Mouse (Mus musculus) MEL-GATA-1-ER (cell line): ENCODE data around the gene Lrrc75b.
"Not testable (repeated sequence)": the region's sequence is repeated elsewhere in the genome, so short reads cannot be mapped to it uniquely, and the experiment has no call there.

ENCODE experiments used
- DNase-seq: peaks from one replicate; pipeline ENCODE4 v3.0.0-alpha.2; 2012; ENCODE audit warnings: low read depth; ENCODE audit errors: extremely low read depth

Lrrc75b gene

DNA sequence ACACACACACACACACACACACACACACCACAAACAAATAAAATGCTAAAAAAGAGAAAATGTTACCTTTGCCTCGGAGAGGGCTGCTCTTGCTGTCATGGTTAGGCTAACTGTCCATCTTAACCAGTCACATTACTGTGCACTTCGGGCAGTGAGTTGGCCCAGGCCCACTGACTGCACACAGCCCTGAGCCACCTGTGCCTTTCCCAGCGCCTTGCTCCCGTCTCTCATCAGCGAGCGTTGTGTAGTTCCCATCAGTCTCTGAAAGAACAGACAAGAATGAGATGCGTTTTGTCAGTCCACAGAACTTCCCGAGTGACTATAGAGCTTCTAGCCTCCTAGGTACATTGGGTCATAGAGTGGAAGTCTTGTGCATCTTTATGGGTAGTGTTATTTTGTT is 25.9 kb downstream of the Lrrc75b start:
- DNase-seq = no peak

GRCm38 (mm10) chr10:75531532-75532090 is 28.5 kb downstream of the Lrrc75b start:
- no peak for DNase-seq

- no peak for DNase-seq
Observed at GRCm38 (mm10) chr10:75530322-75530721, 29.8 kb downstream of the Lrrc75b start.

GRCm38 (mm10) chr10:75525450-75525849 is 34.7 kb downstream of the Lrrc75b start:
- DNase-seq = not testable (repeated sequence)

DNA sequence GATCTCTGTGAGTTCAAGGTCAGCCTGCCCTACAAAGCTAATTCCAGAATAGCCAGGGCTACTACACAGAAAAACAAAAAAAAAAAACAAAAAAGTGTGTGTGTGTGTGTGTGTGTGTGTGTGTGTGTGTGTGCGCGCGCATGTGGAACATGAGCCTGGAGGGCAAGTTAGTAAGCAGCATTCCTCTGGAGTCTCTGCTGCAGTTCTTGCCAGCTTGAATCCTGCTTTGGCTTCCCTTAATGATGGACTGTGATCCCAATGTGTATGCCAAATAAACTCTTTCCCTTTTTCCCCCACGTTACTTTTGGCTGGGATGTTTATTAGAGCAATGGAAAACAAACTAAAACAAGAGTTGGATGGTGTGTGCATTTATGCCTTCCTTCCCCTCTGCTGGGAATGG is 38.5 kb downstream of the Lrrc75b start:
- DNase-seq = no peak

GRCm38 (mm10) chr10:75520581-75520980 is 39.5 kb downstream of the Lrrc75b start:
- no peak for DNase-seq

DNA sequence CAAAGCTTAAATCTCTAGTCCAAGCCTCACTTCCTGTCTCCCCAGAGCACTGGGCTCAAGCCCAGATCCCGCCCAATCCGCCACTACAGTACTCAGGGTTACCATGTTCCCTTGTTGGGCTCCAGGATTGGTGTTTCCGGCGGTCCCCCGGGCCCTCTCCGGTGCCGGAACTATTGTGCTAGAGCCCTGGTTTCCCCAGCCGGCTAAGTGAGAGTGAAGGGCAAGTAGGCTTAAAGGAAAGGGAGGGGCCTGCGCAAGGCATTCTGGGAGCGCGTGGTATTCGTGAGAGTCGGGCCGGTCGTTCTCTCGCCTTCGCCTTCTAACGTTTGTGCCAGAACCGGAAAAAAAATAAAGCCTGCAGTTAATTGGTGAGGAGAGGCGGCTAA is 42.4 kb downstream of the Lrrc75b start, which contains the start of gene Gucd1:
TSS of gene Gucd1 (minus strand) at position 215 of the 386 bp plus-strand sequence.
- peak; percentile 93 for DNase-seq

DNA sequence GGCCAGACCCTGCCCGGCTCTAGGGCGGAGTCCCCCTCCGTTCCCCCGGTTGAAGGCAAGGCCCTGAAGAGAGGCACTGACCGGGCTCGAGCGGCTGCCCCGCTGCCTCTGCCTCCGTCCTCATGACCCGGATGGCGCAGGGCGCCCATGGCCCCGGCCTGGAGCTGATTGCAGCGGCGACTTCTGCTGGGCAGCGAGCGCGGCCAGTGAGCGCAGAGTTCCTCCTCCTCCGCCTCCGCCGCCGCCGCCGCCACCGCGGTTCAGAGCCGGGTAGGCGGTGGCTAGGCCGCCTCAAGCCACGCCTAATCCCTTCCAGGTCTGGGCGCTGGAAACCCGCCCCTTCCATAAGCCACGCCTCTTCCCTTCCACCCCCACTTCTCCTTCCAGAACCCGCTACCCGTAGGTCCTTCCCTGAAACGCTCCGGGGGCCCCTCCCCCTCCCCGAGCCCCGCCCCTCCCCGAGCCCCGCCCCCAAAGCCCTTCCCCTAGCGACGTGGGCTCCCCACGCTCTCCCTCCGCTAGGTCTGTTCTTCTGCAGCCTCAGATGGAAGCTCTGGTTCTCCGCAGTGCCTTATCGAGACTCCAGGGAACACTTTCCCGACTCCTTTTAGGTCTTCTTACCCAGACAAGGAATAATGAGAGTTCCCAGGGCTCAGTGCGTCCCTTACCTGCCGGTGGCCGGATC is 42.9 kb downstream of the Lrrc75b start, which contains the start of gene Snrpd3:
TSS of gene Snrpd3 (plus strand) at position 479 of the 685 bp plus-strand sequence.
- DNase-seq = peak; percentile 86

- no peak for DNase-seq
Observed at GRCm38 (mm10) chr10:75516724-75517072, 43.4 kb downstream of the Lrrc75b start.

DNA sequence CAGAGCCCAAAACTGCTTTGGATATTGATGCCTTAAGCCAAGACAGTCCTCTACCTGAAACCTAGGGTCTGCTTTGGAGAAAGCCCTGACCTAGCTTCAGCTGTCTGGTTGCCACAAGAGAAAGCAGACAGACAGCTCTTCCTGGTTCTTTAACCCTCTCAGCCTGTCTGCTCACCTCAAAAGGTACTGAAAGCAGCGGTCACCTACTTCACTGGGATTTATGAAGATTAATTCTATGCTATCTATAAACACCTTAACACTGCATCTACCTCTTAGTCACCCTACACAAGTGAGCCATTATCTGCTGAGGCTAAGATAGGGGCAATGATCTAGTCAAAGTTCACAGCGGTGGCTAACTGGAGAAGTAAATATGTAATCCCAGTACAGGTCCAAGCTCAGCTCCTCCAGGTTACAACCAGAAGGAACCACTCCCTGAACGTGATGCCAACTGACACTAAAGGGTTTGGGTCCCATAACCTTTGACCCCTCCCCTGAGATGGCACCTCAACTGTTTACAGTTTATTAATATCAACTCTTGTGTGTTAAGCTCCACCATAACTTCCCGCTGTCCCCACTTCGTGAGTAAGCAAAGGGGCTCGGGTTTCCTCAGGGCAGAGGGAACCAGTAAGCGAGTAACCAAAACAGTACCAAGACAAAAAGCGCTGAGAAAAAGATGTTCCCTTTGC is 43.9 kb downstream of the Lrrc75b start:
- no peak for DNase-seq

GRCm38 (mm10) chr10:75515216-75516037 is 44.7 kb downstream of the Lrrc75b start:
- DNase-seq = peak; percentile 57

DNA sequence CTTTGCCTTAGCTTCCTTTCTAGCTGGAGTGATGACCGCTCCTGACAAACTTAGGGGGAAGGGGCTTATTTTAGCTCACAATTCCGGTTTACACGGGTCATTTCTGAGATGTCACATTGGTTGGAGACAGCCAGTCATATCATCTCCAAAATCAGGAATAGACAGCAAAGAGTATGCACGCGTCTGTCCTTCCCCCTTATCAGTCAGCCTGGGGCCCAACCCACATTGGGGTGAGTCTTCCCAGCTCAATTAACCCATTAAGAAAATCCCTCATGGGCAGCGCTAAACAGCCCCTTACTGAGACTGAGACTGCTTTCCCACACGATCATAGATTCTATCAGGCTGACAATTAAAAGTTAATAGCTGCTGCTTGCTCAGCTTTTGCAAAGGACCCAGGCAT is 45.8 kb downstream of the Lrrc75b start:
- no peak for DNase-seq

DNA sequence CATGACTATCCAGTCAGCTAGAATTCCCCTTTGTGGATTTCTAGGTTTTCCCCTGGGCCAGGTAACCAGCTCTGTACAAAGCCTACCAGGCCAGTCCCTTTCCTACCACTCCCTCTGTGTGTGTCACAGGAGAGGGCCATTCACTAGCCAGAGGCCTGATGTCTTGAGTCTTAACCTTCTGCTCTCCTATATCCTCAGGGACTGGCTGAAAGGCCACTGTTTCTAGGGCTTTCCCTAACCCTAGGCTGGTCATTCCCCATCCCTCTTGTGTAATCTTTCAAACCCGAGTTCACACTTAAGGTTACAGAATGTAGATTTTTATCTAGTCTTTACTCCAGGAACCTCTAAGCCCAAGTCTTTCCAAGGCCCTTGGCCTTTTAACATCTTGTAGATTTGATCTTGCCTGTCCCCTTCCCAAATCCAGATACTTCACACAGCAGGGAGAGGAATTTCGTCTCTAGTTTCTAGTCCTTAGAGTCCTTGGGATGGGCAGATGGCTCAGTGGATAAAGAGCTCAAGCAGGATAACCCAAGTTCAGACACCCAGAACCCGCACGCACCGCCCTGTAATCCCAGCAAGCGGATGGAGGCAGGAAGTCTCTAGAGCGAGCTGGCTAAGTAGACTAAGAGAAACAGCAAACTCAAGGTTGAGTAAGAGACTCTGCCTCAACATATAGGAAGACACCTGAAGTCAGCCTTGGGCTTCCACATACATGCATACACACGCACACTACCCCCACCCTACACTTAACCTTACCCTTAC is 46.6 kb downstream of the Lrrc75b start:
- DNase-seq = no peak

GRCm38 (mm10) chr10:75512796-75513195 is 47.3 kb downstream of the Lrrc75b start:
- DNase-seq = no peak

- DNase-seq = no peak
Observed at GRCm38 (mm10) chr10:75511897-75512296, 48.2 kb downstream of the Lrrc75b start.

DNA sequence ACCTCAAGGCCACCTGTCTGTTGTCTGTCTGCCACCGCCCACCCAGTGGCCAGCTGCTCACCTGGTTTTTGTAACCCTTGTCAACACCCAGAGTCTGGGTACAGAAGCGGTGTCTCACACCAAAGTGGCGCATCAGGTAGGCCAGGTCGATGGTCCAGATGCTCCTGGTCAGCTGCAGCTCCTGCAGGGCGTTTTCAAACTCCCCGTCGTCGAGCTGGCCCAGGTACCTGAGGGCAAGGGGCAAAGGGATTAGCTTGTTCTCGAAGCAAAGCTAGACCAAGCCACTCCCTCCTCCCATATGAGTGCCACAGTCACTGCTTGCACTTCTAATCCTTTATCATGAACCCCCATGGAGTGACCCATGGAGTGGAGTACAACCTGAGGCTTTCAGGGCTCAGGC is 49.1 kb downstream of the Lrrc75b start:
- DNase-seq = no peak

GRCm38 (mm10) chr10:75510446-75510845 is 49.7 kb downstream of the Lrrc75b start:
- no peak for DNase-seq

- DNase-seq = not testable (repeated sequence)
Observed at GRCm38 (mm10) chr10:75505928-75506327, 54.2 kb downstream of the Lrrc75b start.

DNA sequence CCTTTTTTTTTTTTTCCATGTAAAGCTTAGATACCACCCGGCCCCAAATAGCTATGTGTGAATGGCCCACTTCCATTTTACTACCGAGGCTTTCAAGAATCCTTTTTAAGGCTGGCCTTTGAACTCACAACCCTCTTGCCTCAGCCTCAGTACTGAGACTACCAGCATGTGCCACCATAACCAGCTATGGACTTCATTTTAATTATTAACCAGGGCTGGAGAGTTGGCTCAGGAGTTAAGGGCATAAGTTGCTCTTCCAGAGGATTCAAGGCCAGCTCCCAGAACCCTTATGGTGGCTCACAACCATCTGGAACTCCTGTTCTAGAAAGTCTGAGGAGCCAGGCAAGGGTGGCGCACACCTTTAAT is 55.0 kb downstream of the Lrrc75b start:
- no peak for DNase-seq

GRCm38 (mm10) chr10:75504234-75505129 is 55.6 kb downstream of the Lrrc75b start:
- DNase-seq = no peak
